Mouse (Mus musculus): ENCODE measurements at regions not wholly inside any gene's neighbourhood (a gene's known extent, or its start where the extent isn't known, plus 50 kb on each side); places are given as distances from the start of the nearest gene placed in this dataset.

- ATAC-seq, result no peak
- no peaks in the 10 kb centered on the region for H3K4me1 ChIP-seq (replicated peaks)
- no peaks in the 10 kb centered on the region for H3K36me3 ChIP-seq
- H3K27ac ChIP-seq, result no peak overlapping the region
- no peaks in the 10 kb centered on the region for H3K27me3 ChIP-seq
- WGBS, result 56% methylated on average over 1 of the region's 1 CpGs
- H3K4me3 ChIP-seq (replicated peaks), result no peak overlapping the region
- H3K4me2 ChIP-seq (replicated peaks), result no peak overlapping the region
- H3K9ac ChIP-seq (replicated peaks), result no peak overlapping the region
- H3K9me3 ChIP-seq, result no peaks in the 10 kb centered on the region
Measured at GRCm38 (mm10) chr3:20892916-20893430, 526.0 kb upstream of the Agtr1b start.

- H3K4me2 ChIP-seq (replicated peaks), result no peak overlapping the region
- no peak for ATAC-seq
- no peak overlapping the region for H3K4me3 ChIP-seq (replicated peaks)
- no peak overlapping the region for H3K27ac ChIP-seq
- H3K9me3 ChIP-seq, result no peaks in the 10 kb centered on the region
- H3K27me3 ChIP-seq, result no peaks in the 10 kb centered on the region
- H3K36me3 ChIP-seq, result no peaks in the 10 kb centered on the region
- 85% methylated on average over 2 of the region's 2 CpGs for WGBS
- H3K4me1 ChIP-seq (replicated peaks), result no peaks in the 10 kb centered on the region
- H3K9ac ChIP-seq (replicated peaks), result no peak overlapping the region
Measured at GRCm38 (mm10) chr3:20864241-20864640, 497.3 kb upstream of the Agtr1b start.

GRCm38 (mm10) chr3:20831038-20831437 lies 464.1 kb upstream of the Agtr1b start:
- H3K9ac ChIP-seq (replicated peaks), result no peak overlapping the region
- no peaks in the 10 kb centered on the region for H3K27me3 ChIP-seq
- H3K4me2 ChIP-seq (replicated peaks), result no peak overlapping the region
- 75% methylated on average over 4 of the region's 4 CpGs for WGBS
- no peak overlapping the region for H3K27ac ChIP-seq
- no peaks in the 10 kb centered on the region for H3K4me1 ChIP-seq (replicated peaks)
- no peak for ATAC-seq
- H3K4me3 ChIP-seq (replicated peaks), result no peak overlapping the region
- H3K36me3 ChIP-seq, result no peaks in the 10 kb centered on the region
- H3K9me3 ChIP-seq, result no peaks in the 10 kb centered on the region

- H3K27ac ChIP-seq, result no peak overlapping the region
- H3K36me3 ChIP-seq, result no peaks in the 10 kb centered on the region
- H3K4me3 ChIP-seq (replicated peaks), result no peak overlapping the region
- H3K9me3 ChIP-seq, result no peaks in the 10 kb centered on the region
- no peaks in the 10 kb centered on the region for H3K27me3 ChIP-seq
- H3K4me2 ChIP-seq (replicated peaks), result no peak overlapping the region
- no peaks in the 10 kb centered on the region for H3K4me1 ChIP-seq (replicated peaks)
- ATAC-seq, result no peak
- no peak overlapping the region for H3K9ac ChIP-seq (replicated peaks)
- WGBS, result 68% methylated on average over 1 of the region's 1 CpGs
Measured at GRCm38 (mm10) chr3:20829391-20829790, 462.4 kb upstream of the Agtr1b start.

GRCm38 (mm10) chr3:20828811-20829210 lies 461.8 kb upstream of the Agtr1b start:
- no peak overlapping the region for H3K4me2 ChIP-seq (replicated peaks)
- no peak overlapping the region for H3K27ac ChIP-seq
- no peaks in the 10 kb centered on the region for H3K9me3 ChIP-seq
- no peak overlapping the region for H3K4me3 ChIP-seq (replicated peaks)
- no peaks in the 10 kb centered on the region for H3K36me3 ChIP-seq
- 83% methylated on average over 3 of the region's 3 CpGs for WGBS
- no peaks in the 10 kb centered on the region for H3K27me3 ChIP-seq
- H3K9ac ChIP-seq (replicated peaks), result no peak overlapping the region
- no peaks in the 10 kb centered on the region for H3K4me1 ChIP-seq (replicated peaks)
- ATAC-seq, result no peak

GRCm38 (mm10) chr3:20825661-20826334 lies 458.8 kb upstream of the Agtr1b start:
- Histone ChIP-seq H3K27ac (no peak overlapping the region), H3K9me3 (no peaks in the 10 kb centered on the region), H3K9ac (replicated peaks) (no peak overlapping the region), H3K27me3 (no peaks in the 10 kb centered on the region), H3K4me2 (replicated peaks) (no peak overlapping the region), H3K4me3 (replicated peaks) (no peak overlapping the region), H3K36me3 (no peaks in the 10 kb centered on the region), H3K4me1 (replicated peaks) (0 out of 2 replicates have a peak, but pooled peaks cover 10% of the 10 kb centered on the region)
- 92% methylated on average over 4 of the region's 4 CpGs for WGBS
- ATAC-seq, result no peak

GRCm38 (mm10) chr3:20822226-20822625 lies 455.2 kb upstream of the Agtr1b start:
- Histone ChIP-seq H3K4me1 (replicated peaks) (0 out of 2 replicates have a peak, but pooled peaks cover 10% of the 10 kb centered on the region), H3K4me2 (replicated peaks) (no peak overlapping the region), H3K27me3 (no peaks in the 10 kb centered on the region), H3K9ac (replicated peaks) (no peak overlapping the region), H3K36me3 (no peaks in the 10 kb centered on the region), H3K9me3 (no peaks in the 10 kb centered on the region), H3K4me3 (replicated peaks) (no peak overlapping the region), H3K27ac (no peak overlapping the region)
- WGBS, result 13% methylated on average over 1 of the region's 1 CpGs
- ATAC-seq, result 0 out of 2 replicates have a peak, but pooled peaks have one; percentile 63

GRCm38 (mm10) chr3:20821712-20822111 lies 454.7 kb upstream of the Agtr1b start:
- no peaks in the 10 kb centered on the region for H3K36me3 ChIP-seq
- no peaks in the 10 kb centered on the region for H3K27me3 ChIP-seq
- H3K9me3 ChIP-seq, result no peaks in the 10 kb centered on the region
- no peak for ATAC-seq
- 57% methylated on average over 4 of the region's 4 CpGs for WGBS
- no peak overlapping the region for H3K4me3 ChIP-seq (replicated peaks)
- no peak overlapping the region for H3K9ac ChIP-seq (replicated peaks)
- H3K4me2 ChIP-seq (replicated peaks), result no peak overlapping the region
- no peak overlapping the region for H3K27ac ChIP-seq
- 0 out of 2 replicates have a peak, but pooled peaks cover 10% of the 10 kb centered on the region for H3K4me1 ChIP-seq (replicated peaks)

- H3K27me3 ChIP-seq, result no peaks in the 10 kb centered on the region
- 0 out of 2 replicates have a peak, but pooled peaks cover 10% of the 10 kb centered on the region for H3K4me1 ChIP-seq (replicated peaks)
- H3K9ac ChIP-seq (replicated peaks), result no peak overlapping the region
- no peak overlapping the region for H3K4me2 ChIP-seq (replicated peaks)
- no peak overlapping the region for H3K4me3 ChIP-seq (replicated peaks)
- H3K27ac ChIP-seq, result no peak overlapping the region
- WGBS, result 99% methylated on average over 3 of the region's 3 CpGs
- H3K36me3 ChIP-seq, result no peaks in the 10 kb centered on the region
- no peak for ATAC-seq
- no peaks in the 10 kb centered on the region for H3K9me3 ChIP-seq
Measured at GRCm38 (mm10) chr3:20820047-20820446, 453.1 kb upstream of the Agtr1b start.

GRCm38 (mm10) chr3:20819586-20819985 lies 452.6 kb upstream of the Agtr1b start:
- Histone ChIP-seq H3K36me3 (no peaks in the 10 kb centered on the region), H3K27ac (no peak overlapping the region), H3K9me3 (no peaks in the 10 kb centered on the region), H3K4me1 (replicated peaks) (0 out of 2 replicates have a peak, but pooled peaks cover 10% of the 10 kb centered on the region), H3K9ac (replicated peaks) (no peak overlapping the region), H3K27me3 (no peaks in the 10 kb centered on the region), H3K4me3 (replicated peaks) (no peak overlapping the region), H3K4me2 (replicated peaks) (no peak overlapping the region)
- ATAC-seq, result no peak
- WGBS, result 80% methylated on average over 1 of the region's 1 CpGs

- H3K9ac ChIP-seq (replicated peaks), result no peak overlapping the region
- no peak overlapping the region for H3K27ac ChIP-seq
- no peak for ATAC-seq
- no peak overlapping the region for H3K4me2 ChIP-seq (replicated peaks)
- H3K27me3 ChIP-seq, result no peaks in the 10 kb centered on the region
- no peaks in the 10 kb centered on the region for H3K9me3 ChIP-seq
- 61% methylated on average over 1 of the region's 1 CpGs for WGBS
- no peak overlapping the region for H3K4me3 ChIP-seq (replicated peaks)
- H3K36me3 ChIP-seq, result no peaks in the 10 kb centered on the region
- 0 out of 2 replicates have a peak, but pooled peaks cover 1% of the 10 kb centered on the region for H3K4me1 ChIP-seq (replicated peaks)
Measured at GRCm38 (mm10) chr3:20816613-20817012, 449.6 kb upstream of the Agtr1b start.

- H3K4me1 ChIP-seq (replicated peaks), result no peaks in the 10 kb centered on the region
- WGBS, result 42% methylated on average over 1 of the region's 1 CpGs
- no peak for ATAC-seq
Measured at GRCm38 (mm10) chr3:20794256-20794655, 427.3 kb upstream of the Agtr1b start.

GRCm38 (mm10) chr3:20792503-20792902 lies 425.5 kb upstream of the Agtr1b start:
- Histone ChIP-seq H3K4me3 (replicated peaks) (no peak overlapping the region), H3K27me3 (no peaks in the 10 kb centered on the region), H3K4me1 (replicated peaks) (no peaks in the 10 kb centered on the region), H3K27ac (no peak overlapping the region), H3K36me3 (no peaks in the 10 kb centered on the region), H3K4me2 (replicated peaks) (no peak overlapping the region), H3K9ac (replicated peaks) (no peak overlapping the region), H3K9me3 (no peaks in the 10 kb centered on the region)
- WGBS, result 90% methylated on average over 1 of the region's 1 CpGs
- ATAC-seq, result no peak

More at GRCm38 (mm10) chr3:20794256-20794655, 427.3 kb upstream of the Agtr1b start:
- Histone ChIP-seq H3K9ac (replicated peaks) (no peak overlapping the region), H3K4me3 (replicated peaks) (no peak overlapping the region), H3K27ac (no peak overlapping the region), H3K4me2 (replicated peaks) (no peak overlapping the region), H3K27me3 (no peaks in the 10 kb centered on the region), H3K36me3 (no peaks in the 10 kb centered on the region), H3K9me3 (no peaks in the 10 kb centered on the region)

All from midbrain, embryonic 13.5 days (tissue).